Mouse (Mus musculus) MEL (cell line): Measurements from ENCODE around the gene Senp6.

ENCODE experiments used
- CTCF ChIP-seq, 3 experiments: IDR thresholded peaks in 2 of 3; conservative IDR thresholded peaks in 1 of 3; 2 replicates each; pipeline ENCODE4 v1.5.1; 2011 to 2012; ENCODE audit warnings: low read length in 3 of 3, low read depth in 2 of 3, mild to moderate bottlenecking in 2 of 3, improper control_type of control experiment in 1 of 3, inconsistent platforms in 1 of 3, mixed read lengths in 1 of 3, moderate library complexity in 1 of 3; ENCODE audit not compliant: control insufficient read depth in 1 of 3, insufficient read depth in 1 of 3, poor library complexity in 1 of 3, severe bottlenecking in 1 of 3
- EP300 ChIP-seq, 2 experiments: IDR thresholded peaks; 2 replicates each; pipeline ENCODE4 v1.6.1; 2011; ENCODE audit warnings: improper control_type of control experiment in 2 of 2, low read length in 2 of 2, low read depth in 1 of 2, mild to moderate bottlenecking in 1 of 2
- GATA1 ChIP-seq: IDR thresholded peaks from 2 replicates; pipeline ENCODE4 v1.6.1; 2011; ENCODE audit warnings: low read depth, low read length, improper control_type of control experiment
- HCFC1 ChIP-seq: IDR thresholded peaks from 2 replicates; pipeline ENCODE4 v1.6.1; 2012; ENCODE audit warnings: low read depth, mild to moderate bottlenecking, inconsistent platforms, low read length, improper control_type of control experiment, moderate library complexity
- MAX ChIP-seq: IDR thresholded peaks from 2 replicates; pipeline ENCODE4 v1.6.1; 2011; ENCODE audit warnings: low read length, improper control_type of control experiment
- MEF2A ChIP-seq: IDR thresholded peaks from 2 replicates; pipeline ENCODE4 v1.6.1; 2014; ENCODE audit warnings: low read depth, mild to moderate bottlenecking, inconsistent platforms, low read length, improper control_type of control experiment; ENCODE audit not compliant: poor library complexity, insufficient replicate concordance, severe bottlenecking; ENCODE audit errors: extremely low read depth
- POLR2A ChIP-seq, 2 experiments: IDR thresholded peaks; 2 replicates each; pipeline ENCODE4 v1.6.1; 2011 to 2012; ENCODE audit warnings: low read length in 2 of 2, mild to moderate bottlenecking in 2 of 2, control low read depth in 1 of 2, improper control_type of control experiment in 1 of 2, low read depth in 1 of 2, moderate library complexity in 1 of 2; ENCODE audit not compliant: control insufficient read depth in 1 of 2, insufficient read depth in 1 of 2, poor library complexity in 1 of 2
- TCF12 ChIP-seq: IDR thresholded peaks from 2 replicates; pipeline ENCODE4 v1.6.1; 2014; ENCODE audit warnings: low read depth, mild to moderate bottlenecking, inconsistent platforms, low read length, improper control_type of control experiment, moderate library complexity
- UBTF ChIP-seq: IDR thresholded peaks from 2 replicates; pipeline ENCODE4 v1.6.1; 2012; ENCODE audit warnings: low read depth, mild to moderate bottlenecking, inconsistent platforms, low read length, improper control_type of control experiment, moderate library complexity, borderline replicate concordance; ENCODE audit not compliant: insufficient read depth
- USF1 ChIP-seq: IDR thresholded peaks from 2 replicates; pipeline ENCODE4 v1.6.1; 2014; ENCODE audit warnings: low read depth, mild to moderate bottlenecking, inconsistent platforms, low read length, improper control_type of control experiment, moderate library complexity

DNA sequence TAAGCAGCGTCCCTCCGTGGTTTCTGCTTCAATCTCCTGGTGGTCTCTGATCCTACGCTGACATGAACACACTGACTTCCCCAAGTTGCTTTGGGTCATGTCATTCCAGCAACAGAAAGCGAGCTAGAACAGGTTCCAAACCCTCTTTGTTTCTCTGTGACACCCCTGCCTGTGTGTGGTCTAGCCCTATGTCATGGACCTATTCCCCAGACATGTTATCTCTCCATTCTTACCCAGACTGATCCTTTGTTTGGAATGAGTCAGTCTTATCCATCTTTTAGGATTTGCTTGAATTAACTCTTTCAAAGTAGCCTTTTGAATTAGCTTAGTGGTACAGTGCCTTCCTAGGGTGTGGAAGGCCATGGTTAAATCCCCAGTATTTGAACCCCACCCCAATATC lies 113.0 kb downstream of the Senp6 start:
- TF ChIP-seq CTCF (IDR thresholded peaks at IDR 0.05 in 2 of 3, conservative IDR thresholded peaks at IDR 0.05 in 1 of 3; ENCODE audit: control insufficient read depth in 1 of 3, insufficient read depth in 1 of 3, low read depth in 2 of 3, low read length in 3 of 3, poor library complexity in 1 of 3, severe bottlenecking in 1 of 3): no peak
- TF ChIP-seq MEF2A: no peak
- TF ChIP-seq MAX: no peak
- TF ChIP-seq USF1: no peak
- TF ChIP-seq POLR2A (IDR thresholded peaks at IDR 0.05; ENCODE audit: control insufficient read depth in 1 of 2, insufficient read depth in 1 of 2, low read depth in 1 of 2, low read length in 2 of 2, poor library complexity in 1 of 2): no peak
- no peak for TF ChIP-seq UBTF
- no peak for TF ChIP-seq TCF12
- no peak for TF ChIP-seq EP300 (IDR thresholded peaks at IDR 0.05; ENCODE audit: low read depth in 1 of 2, low read length in 2 of 2)
- no peak for TF ChIP-seq HCFC1
- no peak for TF ChIP-seq GATA1
